Mouse (Mus musculus): Measurements from ENCODE around the gene Hdac5. TPM values are rescaled to one million over a fixed set of nuclear protein-coding genes. Genes with fewer than 3 reads are reported as not detected.

Gene Hdac5
- polyA plus RNA-seq, 1 experiment from 2014 or later: 54.3 TPM

DNA sequence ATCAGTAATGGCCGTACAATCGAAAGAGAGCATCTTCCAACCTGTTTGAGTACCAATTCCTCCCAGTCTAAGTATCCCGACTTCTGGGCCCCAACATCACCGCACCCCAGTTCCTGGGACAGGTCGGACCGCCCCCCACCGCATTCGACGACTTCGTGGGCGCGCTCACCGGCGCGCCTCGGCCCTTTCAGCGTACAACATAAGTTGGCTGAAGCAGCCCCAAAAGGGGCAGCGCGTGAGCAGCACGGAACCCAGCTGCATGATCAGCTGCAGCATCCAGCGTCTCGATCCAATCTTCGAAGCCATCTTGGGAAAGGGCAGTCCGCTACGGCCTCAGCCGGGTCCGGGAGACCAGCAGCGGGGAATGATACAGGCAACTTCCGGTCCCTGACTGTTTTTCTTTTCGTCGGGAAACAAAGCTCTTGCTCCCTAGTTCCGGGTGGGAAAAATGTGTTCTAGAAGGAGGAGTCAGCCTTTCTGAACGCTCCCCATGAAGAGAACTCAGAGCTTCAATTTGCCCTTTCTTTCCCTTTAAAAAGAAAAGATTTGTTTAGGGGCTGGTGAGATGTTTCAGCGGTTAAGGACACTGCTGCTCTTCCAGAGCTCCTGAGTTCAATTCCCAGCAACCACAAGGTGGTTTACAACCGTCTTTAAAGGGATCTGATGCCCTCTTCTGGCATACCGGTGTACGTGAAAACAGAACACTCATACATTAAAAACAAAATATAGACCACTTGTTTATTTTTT is 73.8 kb downstream of the Hdac5 start, which contains the start of gene Tmem101:
TSS of gene Tmem101 (minus strand) at position 366 of the 747 bp plus-strand sequence.
- H3K27me3 ChIP-seq (replicated peaks): no peaks in the 10 kb centered on the region
- H3K9ac ChIP-seq: peak within 1 kb of the TSS; percentile 71
- peak; percentile 91 for ATAC-seq
- peak within 1 kb of the TSS; percentile 74 for H3K27ac ChIP-seq
- under 1% methylated on average over 37 of the region's 37 CpGs for WGBS
- H3K9me3 ChIP-seq: no peaks in the 10 kb centered on the region
- peak within 1 kb of the TSS; percentile 69 for H3K4me3 ChIP-seq (replicated peaks)
- H3K4me1 ChIP-seq (replicated peaks): peaks cover 6% of the 10 kb centered on the region; the same call in 1 of the 2 replicates
- H3K36me3 ChIP-seq: peaks cover 10% of the 10 kb centered on the region; the same call in 1 of the 2 replicates
- H3K4me2 ChIP-seq (replicated peaks): peak within 1 kb of the TSS; percentile 84

DNA sequence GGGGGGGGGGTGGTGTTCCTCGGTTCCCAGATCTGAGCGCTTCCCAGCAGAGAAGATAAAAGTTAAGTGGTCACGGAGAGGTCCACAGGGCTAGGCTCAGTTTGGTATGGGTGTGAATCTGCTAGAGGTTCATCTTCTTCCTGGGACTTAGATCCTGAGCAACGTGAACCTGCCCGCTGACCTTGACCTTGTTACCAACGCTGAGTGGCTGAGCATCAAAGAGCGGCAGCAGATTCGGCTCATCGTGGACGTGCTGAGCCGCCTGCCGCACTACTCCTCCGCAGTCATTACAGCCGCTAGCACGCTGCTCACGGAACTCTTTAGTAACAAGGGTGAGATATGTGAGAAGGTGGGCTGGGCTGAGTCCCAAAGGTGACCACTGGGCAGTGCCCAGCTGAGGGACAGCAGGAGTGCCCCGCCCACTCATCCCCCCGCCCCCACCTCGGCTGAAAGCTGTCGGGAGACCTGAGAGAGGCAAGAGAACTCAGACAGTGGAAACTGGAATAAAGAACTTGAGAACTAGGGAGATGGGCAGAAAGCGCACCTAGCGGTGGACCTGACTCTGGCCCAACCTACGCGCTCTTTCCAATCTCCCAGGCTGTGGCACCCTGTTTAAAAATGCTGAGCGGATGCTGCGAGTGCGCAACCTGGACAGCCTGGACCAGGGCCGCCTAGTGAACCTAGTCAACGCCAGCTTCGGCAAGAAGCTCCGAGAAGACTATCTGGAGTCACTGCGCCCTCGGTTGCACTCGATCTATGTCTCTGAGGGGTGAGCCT is 82.6 kb downstream of the Hdac5 start:
- Histone ChIP-seq H3K4me1 (replicated peaks) (peaks cover 28% of the 10 kb centered on the region), H3K27me3 (replicated peaks) (peaks cover 41% of the 10 kb centered on the region), H3K36me3 (no peaks in the 10 kb centered on the region), H3K9me3 (no peaks in the 10 kb centered on the region), H3K27ac (no peak overlapping the region), H3K9ac (no peak overlapping the region), H3K4me3 (replicated peaks) (peak overlapping the region; percentile 45), H3K4me2 (replicated peaks) (peak overlapping the region; percentile 66)
- WGBS: 17% methylated on average over 34 of the region's 34 CpGs
- no peak for ATAC-seq

DNA sequence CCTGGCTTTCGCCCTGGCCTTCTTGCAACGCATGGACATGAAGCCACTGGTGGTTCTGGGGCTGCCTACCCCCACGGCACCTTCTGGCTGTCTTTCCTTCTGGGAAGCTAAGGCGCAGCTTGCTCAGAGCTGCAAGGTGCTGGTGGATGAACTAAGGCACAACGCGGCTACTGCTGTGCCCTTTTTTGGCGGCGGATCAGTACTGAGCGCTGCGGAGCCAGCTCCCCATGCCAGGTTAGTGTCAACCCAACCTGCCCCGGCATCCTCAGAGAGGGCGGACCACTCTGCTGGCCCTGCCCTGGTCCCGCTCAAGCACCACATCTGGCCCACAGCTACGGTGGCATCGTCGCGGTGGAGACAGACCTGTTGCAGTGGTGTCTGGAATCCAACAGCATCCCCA is 83.4 kb downstream of the Hdac5 start:
- no peak overlapping the region for H3K27ac ChIP-seq
- H3K4me2 ChIP-seq (replicated peaks): peak overlapping the region; percentile 66
- ATAC-seq: peak; percentile 7; the same call in 1 of the 2 replicates
- 14% methylated on average over 17 of the region's 17 CpGs for WGBS
- H3K9me3 ChIP-seq: no peaks in the 10 kb centered on the region
- peak overlapping the region; percentile 45 for H3K4me3 ChIP-seq (replicated peaks)
- peaks cover 41% of the 10 kb centered on the region for H3K27me3 ChIP-seq (replicated peaks)
- 0 out of 2 replicates have a peak overlapping the region, but pooled peaks have one; percentile 52 for H3K9ac ChIP-seq
- peaks cover 28% of the 10 kb centered on the region for H3K4me1 ChIP-seq (replicated peaks)
- no peaks in the 10 kb centered on the region for H3K36me3 ChIP-seq

DNA sequence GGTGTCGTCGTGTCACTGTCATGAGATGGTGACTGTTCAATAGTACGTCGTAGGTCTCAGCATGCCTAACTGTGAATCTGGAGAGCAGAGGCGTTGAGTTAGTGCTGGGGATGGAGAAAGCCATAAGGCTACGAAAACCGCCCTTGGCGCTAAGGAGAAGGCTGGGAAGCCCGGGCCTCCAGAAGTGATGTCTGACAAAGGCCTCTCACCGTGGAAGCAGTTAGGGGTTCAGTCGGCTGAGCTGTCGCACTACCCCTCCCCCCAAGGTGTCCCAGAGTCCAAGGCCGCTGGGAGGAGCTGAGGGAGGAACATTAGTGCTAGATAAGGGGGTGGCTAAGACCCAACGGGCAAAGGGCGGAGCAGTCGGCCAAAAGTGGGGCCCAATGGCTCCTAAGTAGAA is 84.0 kb downstream of the Hdac5 start:
- WGBS: 5% methylated on average over 16 of the region's 16 CpGs
- Histone ChIP-seq H3K4me1 (replicated peaks) (peaks cover 28% of the 10 kb centered on the region), H3K27me3 (replicated peaks) (peaks cover 41% of the 10 kb centered on the region), H3K36me3 (no peaks in the 10 kb centered on the region), H3K9me3 (no peaks in the 10 kb centered on the region), H3K27ac (peak overlapping the region; percentile 56), H3K9ac (peak overlapping the region; percentile 52; the same call in 1 of the 2 replicates), H3K4me2 (replicated peaks) (peak overlapping the region; percentile 66), H3K4me3 (replicated peaks) (peak overlapping the region; percentile 45)
- ATAC-seq: peak; percentile 74

DNA sequence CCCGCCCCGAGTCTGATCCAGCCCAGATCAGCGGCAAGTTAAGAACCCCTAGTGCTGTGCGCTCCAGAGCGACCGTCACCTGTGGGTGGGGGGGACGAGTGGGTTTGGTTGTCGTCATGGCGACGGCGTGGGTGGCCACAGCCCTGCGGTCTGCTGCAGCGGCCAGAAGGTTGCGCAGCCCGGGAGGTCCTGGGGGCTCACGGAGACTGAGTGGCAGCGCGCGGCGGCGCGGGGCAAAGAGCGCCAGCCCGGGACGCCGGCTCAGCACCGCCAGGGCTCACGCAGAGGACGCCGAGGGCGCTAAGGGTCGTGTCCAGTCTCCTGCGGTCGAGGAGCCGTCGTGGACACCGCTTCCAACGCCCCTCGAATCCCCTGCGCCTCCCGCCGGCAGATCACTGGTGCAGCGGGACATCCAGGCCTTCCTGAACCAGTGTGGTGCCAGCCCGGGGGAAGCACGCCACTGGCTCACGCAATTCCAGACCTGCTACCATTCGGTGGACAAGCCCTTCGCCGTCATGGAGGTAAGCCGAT is 84.4 kb downstream of the Hdac5 start, which contains the start of gene Nags:
TSS of gene Nags (plus strand) at position 43 of the 531 bp plus-strand sequence.
- Histone ChIP-seq H3K9me3 (no peaks in the 10 kb centered on the region), H3K4me2 (replicated peaks) (peak within 1 kb of the TSS; percentile 66), H3K4me3 (replicated peaks) (peak within 1 kb of the TSS; percentile 45), H3K9ac (peak within 1 kb of the TSS; percentile 52), H3K27me3 (replicated peaks) (peaks cover 41% of the 10 kb centered on the region), H3K4me1 (replicated peaks) (peaks cover 28% of the 10 kb centered on the region), H3K27ac (peak within 1 kb of the TSS; percentile 56), H3K36me3 (no peaks in the 10 kb centered on the region)
- 1% methylated on average over 50 of the region's 50 CpGs for WGBS
- ATAC-seq: peak; percentile 17

DNA sequence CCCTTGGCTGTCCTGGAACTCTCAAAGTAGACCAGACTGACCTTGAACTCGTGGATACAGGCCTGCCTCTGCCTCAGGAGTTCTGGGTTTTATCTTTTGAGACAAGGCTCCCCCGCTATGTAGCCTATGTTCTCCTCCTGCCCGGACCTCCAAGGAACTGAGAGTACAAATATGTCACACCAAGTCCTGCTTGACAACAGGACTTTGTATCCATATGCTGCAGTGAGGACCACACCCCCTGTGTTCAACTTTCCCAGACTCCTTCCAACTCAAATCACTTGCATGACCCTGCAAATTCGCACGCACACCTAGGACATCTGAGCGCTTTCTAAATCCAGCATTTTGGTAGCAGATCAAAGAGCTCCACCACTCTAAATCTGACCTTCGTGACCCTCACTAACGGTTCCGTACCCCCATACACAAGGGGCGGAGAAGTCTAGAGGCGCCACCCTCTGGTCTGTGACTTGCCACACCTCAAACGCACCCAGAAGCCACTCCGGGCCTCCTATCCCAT is 85.0 kb downstream of the Hdac5 start:
- H3K4me3 ChIP-seq (replicated peaks): peak overlapping the region; percentile 45
- H3K9me3 ChIP-seq: no peaks in the 10 kb centered on the region
- peak overlapping the region; percentile 52; the same call in 1 of the 2 replicates for H3K9ac ChIP-seq
- H3K4me2 ChIP-seq (replicated peaks): peak overlapping the region; percentile 66
- peaks cover 28% of the 10 kb centered on the region for H3K4me1 ChIP-seq (replicated peaks)
- whole genome bisulfite sequencing: 23% methylated on average over 13 of the region's 13 CpGs
- ATAC-seq: peak; percentile 73
- H3K36me3 ChIP-seq: no peaks in the 10 kb centered on the region
- peak overlapping the region; percentile 56 for H3K27ac ChIP-seq
- peaks cover 41% of the 10 kb centered on the region for H3K27me3 ChIP-seq (replicated peaks)

Other genes with a start within 250 kb of the Hdac5 start
- gene Cfap97d1, start 245.9 kb downstream of the Hdac5 start, polyA plus RNA-seq (2015; fragmentation: Nextera tagmentation; extraction: Ambion mirVana): not detected in 2 replicates
- gene Dusp3, start 243.2 kb downstream of the Hdac5 start, polyA plus RNA-seq (2015; fragmentation: Nextera tagmentation; extraction: Ambion mirVana): 25.6 and 26.5 TPM in 2 replicates
- gene Mpp3, start 201.7 kb downstream of the Hdac5 start, polyA plus RNA-seq (2015; fragmentation: Nextera tagmentation; extraction: Ambion mirVana): 7.6 and 7.9 TPM in 2 replicates
- 0.98 and 1.6 TPM in 2 replicates for gene Cd300lg, start 188.7 kb downstream of the Hdac5 start, polyA plus RNA-seq (2015; fragmentation: Nextera tagmentation; extraction: Ambion mirVana)
- 6.2 and 6.8 TPM in 2 replicates for gene Mpp2, start 141.7 kb downstream of the Hdac5 start, polyA plus RNA-seq (2015; fragmentation: Nextera tagmentation; extraction: Ambion mirVana)
- 4.5 and 6.2 TPM in 2 replicates for gene Ppy, start 128.8 kb downstream of the Hdac5 start, polyA plus RNA-seq (2015; fragmentation: Nextera tagmentation; extraction: Ambion mirVana)
- 57.2 and 75.0 TPM in 2 replicates for gene Pyy, start 122.3 kb downstream of the Hdac5 start, polyA plus RNA-seq (2015; fragmentation: Nextera tagmentation; extraction: Ambion mirVana)
- gene Nags, start 84.7 kb downstream of the Hdac5 start, polyA plus RNA-seq (2015; fragmentation: Nextera tagmentation; extraction: Ambion mirVana): 24.0 and 25.6 TPM in 2 replicates
- 23.8 and 26.4 TPM in 2 replicates for gene Tmem101, start 73.8 kb downstream of the Hdac5 start, polyA plus RNA-seq (2015; fragmentation: Nextera tagmentation; extraction: Ambion mirVana)
- 118 and 140 TPM in 2 replicates for gene Lsm12, start 44.9 kb downstream of the Hdac5 start, polyA plus RNA-seq (2015; fragmentation: Nextera tagmentation; extraction: Ambion mirVana)
- gene G6pc3, start 40.5 kb downstream of the Hdac5 start, polyA plus RNA-seq (2015; fragmentation: Nextera tagmentation; extraction: Ambion mirVana): 31.1 and 33.9 TPM in 2 replicates
- gene BC030867, start 18.7 kb upstream of the Hdac5 start, polyA plus RNA-seq (2015; fragmentation: Nextera tagmentation; extraction: Ambion mirVana): 13.1 and 13.5 TPM in 2 replicates
- gene Asb16, start 38.6 kb upstream of the Hdac5 start, polyA plus RNA-seq (2015; fragmentation: Nextera tagmentation; extraction: Ambion mirVana): 0.08 TPM in 1 of 2 replicates, not detected in the other
- 44.3 and 48.5 TPM in 2 replicates for gene Tmub2, start 54.8 kb upstream of the Hdac5 start, polyA plus RNA-seq (2015; fragmentation: Nextera tagmentation; extraction: Ambion mirVana)
- gene Atxn7l3, start 66.5 kb upstream of the Hdac5 start, polyA plus RNA-seq (2015; fragmentation: Nextera tagmentation; extraction: Ambion mirVana): 11.8 and 13.6 TPM in 2 replicates
- gene Ubtf, start 89.6 kb upstream of the Hdac5 start, polyA plus RNA-seq (2015; fragmentation: Nextera tagmentation; extraction: Ambion mirVana): 77.8 and 80.2 TPM in 2 replicates
- gene Slc4a1, start 136.0 kb upstream of the Hdac5 start, polyA plus RNA-seq (2015; fragmentation: Nextera tagmentation; extraction: Ambion mirVana): 15.2 and 18.0 TPM in 2 replicates
- 8.7 and 10.8 TPM in 2 replicates for gene Rundc3a, start 163.2 kb upstream of the Hdac5 start, polyA plus RNA-seq (2015; fragmentation: Nextera tagmentation; extraction: Ambion mirVana)
- gene Slc25a39, start 177.8 kb upstream of the Hdac5 start, polyA plus RNA-seq (2015; fragmentation: Nextera tagmentation; extraction: Ambion mirVana): 305 and 329 TPM in 2 replicates
- 156 and 171 TPM in 2 replicates for gene Grn, start 200.1 kb upstream of the Hdac5 start, polyA plus RNA-seq (2015; fragmentation: Nextera tagmentation; extraction: Ambion mirVana)
- 3.2 and 3.5 TPM in 2 replicates for gene Fam171a2, start 217.5 kb upstream of the Hdac5 start, polyA plus RNA-seq (2015; fragmentation: Nextera tagmentation; extraction: Ambion mirVana)
- gene Itga2b, start 240.0 kb upstream of the Hdac5 start, polyA plus RNA-seq (2015; fragmentation: Nextera tagmentation; extraction: Ambion mirVana): 3.3 and 5.1 TPM in 2 replicates

Measured in intestine, embryonic 15.5 days (tissue).